Mouse (Mus musculus) cerebellum, adult 2 months (tissue): ENCODE measurements around the gene Nlrx1.

ENCODE experiments used
- CTCF ChIP-seq: fragments of 200-500 bp; IDR thresholded peaks from 2 replicates; pipeline ENCODE4 v1.5.1; 2011; ENCODE audit warnings: low read depth, mild to moderate bottlenecking, control low read depth, low read length, moderate library complexity, borderline replicate concordance; ENCODE audit not compliant: insufficient read depth
- POLR2A ChIP-seq: fragments of 200-500 bp; IDR thresholded peaks from 2 replicates; pipeline ENCODE4 v1.6.1; 2011; ENCODE audit warnings: low read length, control low read depth, borderline replicate concordance; ENCODE audit not compliant: insufficient read depth

DNA sequence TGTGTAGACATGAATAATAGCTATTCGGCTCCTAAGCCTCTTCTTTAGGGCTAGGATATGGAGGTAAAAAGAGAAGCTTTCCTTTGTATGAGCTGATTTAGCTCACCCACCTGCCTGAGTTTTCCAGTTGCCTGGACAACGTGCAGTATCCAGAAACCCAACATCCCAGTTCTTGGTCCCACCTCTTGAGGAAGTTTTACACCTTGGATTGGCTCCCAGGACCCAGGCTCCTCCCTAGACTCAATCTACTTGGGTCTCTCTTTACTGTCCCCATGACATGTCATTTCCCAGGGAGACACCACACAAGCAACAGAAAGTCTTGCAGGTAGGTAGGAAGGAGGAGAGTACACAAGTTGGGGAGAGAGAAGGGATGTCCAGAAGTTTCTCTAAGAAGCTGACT, 28.0 kb downstream of the Nlrx1 start, which contains the start of gene Ccdc153:
- no peak for TF ChIP-seq CTCF
- TF ChIP-seq POLR2A, result no peak
